Mouse (Mus musculus): ENCODE data around the gene Pea15a.

GRCm38 (mm10) chr1:172207111-172207584 is 544 bp upstream of the Pea15a start:
- TF ChIP-seq CTCF (IDR thresholded peaks at IDR 0.05; ENCODE audit: control insufficient read depth, insufficient read depth, insufficient read length) (no peak), MYOG (IDR thresholded peaks at IDR 0.05; ENCODE audit: control insufficient read depth, extremely low read depth, insufficient read length) (no peak), USF1 (IDR thresholded peaks at IDR 0.05; ENCODE audit: low read depth) (no peak), MAX (IDR thresholded peaks at IDR 0.05) (no peak), FOSL1 (IDR thresholded peaks at IDR 0.05; ENCODE audit: insufficient read depth, low read length, poor library complexity, severe bottlenecking) (no peak), MYOD1 (IDR thresholded peaks at IDR 0.05; ENCODE audit: control insufficient read depth, insufficient read length, low read depth) (no peak), CEBPB (IDR thresholded peaks at IDR 0.05; ENCODE audit: low read depth) (no peak)

Measured in C2C12 (cell line).